Mouse (Mus musculus): ENCODE data around the gene Zfp455. TPM values are rescaled to one million over a fixed set of nuclear protein-coding genes. Genes with fewer than 3 reads are reported as not detected.
"Not testable (repeated sequence)": the region's sequence is repeated elsewhere in the genome, so short reads cannot be mapped to it uniquely, and the experiment has no call there.

Zfp455 gene
- polyA plus RNA-seq (2015; fragmentation: Nextera tagmentation; extraction: Ambion mirVana): 0.43 and 0.53 TPM in 2 replicates

DNA sequence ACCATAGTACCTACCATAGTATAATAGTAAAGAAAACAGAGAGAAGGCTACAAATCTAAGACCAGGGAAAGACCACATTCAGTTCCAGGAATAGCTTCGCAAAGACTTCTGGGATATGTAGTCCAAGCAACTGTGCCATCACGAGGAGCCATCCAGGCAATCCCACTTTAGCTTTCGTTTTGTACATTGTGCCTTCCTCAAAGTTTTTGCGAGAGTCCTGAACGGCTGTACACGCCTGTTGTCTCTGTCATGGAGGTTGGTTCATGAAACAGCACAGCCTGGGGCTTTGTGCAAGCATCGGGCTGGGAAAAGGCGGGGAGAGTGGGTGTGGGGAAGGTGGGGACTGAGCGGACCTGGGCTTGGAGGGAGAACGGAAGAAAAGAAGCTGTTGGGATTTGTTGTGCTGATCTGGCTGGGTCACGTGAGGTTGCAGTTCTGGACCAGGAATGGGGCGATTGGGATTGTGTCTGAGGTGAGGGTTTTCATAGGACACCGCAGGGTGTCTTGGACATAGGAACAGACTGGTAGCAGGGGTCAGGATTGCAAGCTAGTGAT, at the start of gene Zfp455:
Gene Zfp455, plus strand, starts transcription at position 167 of the 555 bp plus-strand sequence.
- peak within 1 kb of the TSS; percentile 76 for H3K27ac ChIP-seq (ENCODE audit: low read depth)
- H3K9ac ChIP-seq (replicated peaks): peak within 1 kb of the TSS; percentile 72
- H3K4me3 ChIP-seq (ENCODE audit: low read depth, low read length): peak within 1 kb of the TSS; percentile 74
- H3K27me3 ChIP-seq (ENCODE audit: insufficient read depth, low read length): no peaks in the 10 kb centered on the region
- peak within 1 kb of the TSS; percentile 74 for H3K4me2 ChIP-seq (ENCODE audit: low read depth, low read length)
- H3K9me3 ChIP-seq (ENCODE audit: low read length): no peaks in the 10 kb centered on the region
- ATAC-seq (peak; percentile 92), DNase-seq (peak; percentile 51)
- H3K4me1 ChIP-seq (ENCODE audit: insufficient read depth): peaks cover 3% of the 10 kb centered on the region
- WGBS (ENCODE audit: insufficient replicate concordance): 4% methylated on average over 13 of the region's 13 CpGs
- TF ChIP-seq EP300 (IDR thresholded peaks at IDR 0.05; ENCODE audit: low read depth): no peak
- TF ChIP-seq CTCF (IDR thresholded peaks at IDR 0.05; ENCODE audit: low read depth): no peak
- no peaks in the 10 kb centered on the region for H3K36me3 ChIP-seq (replicated peaks; ENCODE audit: insufficient read depth, low read length)

DNA sequence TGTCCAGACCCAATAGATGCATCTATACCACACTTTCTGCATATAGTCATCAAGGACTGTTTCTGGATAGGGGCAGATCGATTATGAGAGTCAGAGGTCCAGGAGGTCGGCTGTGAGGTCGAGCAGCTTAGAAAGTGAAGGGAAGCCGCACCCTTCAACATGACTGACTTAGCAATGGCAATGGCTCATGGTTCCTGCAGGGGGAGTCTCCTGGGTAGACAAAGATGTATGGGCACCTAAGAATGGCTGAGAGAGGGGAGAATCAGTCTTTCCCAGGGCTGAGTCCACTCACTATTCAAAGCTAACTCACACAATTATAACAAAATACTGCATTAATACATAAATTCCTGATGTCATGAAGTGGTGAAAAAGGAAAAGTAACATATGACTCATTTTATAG, 28.2 kb upstream of the Zfp455 start:
- not testable (repeated sequence) for H3K27ac ChIP-seq (ENCODE audit: low read depth); H3K4me2 ChIP-seq (ENCODE audit: low read depth, low read length); ATAC-seq; H3K27me3 ChIP-seq (ENCODE audit: insufficient read depth, low read length); H3K9me3 ChIP-seq (ENCODE audit: low read length); DNase-seq; H3K9ac ChIP-seq (replicated peaks); H3K4me1 ChIP-seq (ENCODE audit: insufficient read depth); H3K4me3 ChIP-seq (ENCODE audit: low read depth, low read length); H3K36me3 ChIP-seq (replicated peaks; ENCODE audit: insufficient read depth, low read length)
- WGBS (ENCODE audit: insufficient replicate concordance): 60% methylated on average over 4 of the region's 4 CpGs

DNA sequence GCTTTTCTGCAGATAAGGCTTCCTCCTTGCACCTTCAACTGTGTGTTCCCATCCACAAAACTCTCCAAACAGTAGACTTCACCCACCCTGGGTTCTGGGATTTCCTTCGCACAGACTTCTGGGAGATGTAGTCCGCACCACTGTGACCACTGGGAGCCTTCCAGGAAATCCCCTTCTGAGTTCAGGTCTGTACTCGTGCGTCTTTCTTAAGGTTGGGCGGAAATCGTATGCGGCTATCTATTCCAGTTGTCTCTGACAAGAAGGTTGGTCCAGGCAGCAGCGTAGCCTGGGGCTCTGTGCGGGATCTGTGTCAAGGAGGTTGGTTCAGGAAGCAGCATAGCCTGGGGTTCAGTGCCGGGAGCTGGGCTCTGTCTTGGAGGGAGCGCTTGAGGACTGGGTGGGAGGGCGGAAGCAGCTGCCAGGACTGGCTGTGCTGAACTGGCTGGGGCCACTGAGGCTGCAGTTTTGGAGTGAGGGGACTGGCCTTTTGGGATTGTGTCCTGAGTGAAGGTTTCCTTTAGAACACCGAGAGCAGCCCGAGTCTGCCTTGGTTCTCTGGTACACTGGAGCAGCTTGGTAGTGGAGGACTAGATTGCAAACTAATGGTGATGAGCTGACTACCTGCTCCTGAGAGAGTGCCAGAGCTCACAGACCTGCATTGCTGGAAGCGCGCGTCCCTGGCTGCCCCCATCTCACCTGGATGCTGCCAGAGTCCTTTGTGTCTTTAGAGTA, 21.1 kb upstream of the Zfp455 start, which contains the start of gene Rsl1:
Gene Rsl1, plus strand, starts transcription at position 192 of the 732 bp plus-strand sequence.
- not testable (repeated sequence) for H3K36me3 ChIP-seq (replicated peaks; ENCODE audit: insufficient read depth, low read length); H3K27me3 ChIP-seq (ENCODE audit: insufficient read depth, low read length); H3K4me1 ChIP-seq (ENCODE audit: insufficient read depth); H3K9me3 ChIP-seq (ENCODE audit: low read length)
- peak within 1 kb of the TSS; percentile 72 for H3K27ac ChIP-seq (ENCODE audit: low read depth)
- WGBS (ENCODE audit: insufficient replicate concordance): 0% methylated on average over 15 of the region's 17 CpGs
- H3K4me3 ChIP-seq (ENCODE audit: low read depth, low read length): peak within 1 kb of the TSS; percentile 63
- H3K4me2 ChIP-seq (ENCODE audit: low read depth, low read length): peak within 1 kb of the TSS; percentile 75
- ATAC-seq (peak; percentile 96), DNase-seq (peak; percentile 55)
- peak within 1 kb of the TSS; percentile 70 for H3K9ac ChIP-seq (replicated peaks)

DNA sequence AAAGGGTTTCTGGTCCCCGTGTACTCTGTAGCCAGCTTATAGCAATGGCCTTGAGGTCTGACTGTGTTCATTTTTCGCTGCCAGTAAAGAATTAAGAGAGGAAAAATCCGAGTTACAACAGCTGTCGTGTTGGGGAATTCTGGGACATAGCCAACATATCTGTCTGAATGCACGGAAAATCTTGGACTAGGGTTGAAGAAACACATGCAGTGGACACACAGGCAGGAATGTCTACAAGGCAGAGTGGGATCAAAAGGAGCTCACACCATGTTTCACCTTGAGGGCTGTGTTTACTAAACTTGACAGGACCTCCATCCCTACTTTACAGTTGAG, 20.6 kb upstream of the Zfp455 start:
- no peak for ATAC-seq
- Histone ChIP-seq H3K9ac (replicated peaks) (peak overlapping the region; percentile 70; the same call in 1 of the 2 replicates), H3K36me3 (replicated peaks; ENCODE audit: insufficient read depth, low read length) (no peaks in the 10 kb centered on the region), H3K4me2 (ENCODE audit: low read depth, low read length) (peak overlapping the region; percentile 75), H3K9me3 (ENCODE audit: low read length) (no peaks in the 10 kb centered on the region), H3K4me1 (ENCODE audit: insufficient read depth) (no peaks in the 10 kb centered on the region), H3K4me3 (ENCODE audit: low read depth, low read length) (peak overlapping the region; percentile 63), H3K27me3 (ENCODE audit: insufficient read depth, low read length) (no peaks in the 10 kb centered on the region), H3K27ac (ENCODE audit: low read depth) (no peak overlapping the region)
- TF ChIP-seq EP300 (IDR thresholded peaks at IDR 0.05; ENCODE audit: low read depth) (no peak), CTCF (IDR thresholded peaks at IDR 0.05; ENCODE audit: low read depth) (no peak)
- DNase-seq: no peak
- 19% methylated on average over 5 of the region's 5 CpGs for WGBS (ENCODE audit: insufficient replicate concordance)

DNA sequence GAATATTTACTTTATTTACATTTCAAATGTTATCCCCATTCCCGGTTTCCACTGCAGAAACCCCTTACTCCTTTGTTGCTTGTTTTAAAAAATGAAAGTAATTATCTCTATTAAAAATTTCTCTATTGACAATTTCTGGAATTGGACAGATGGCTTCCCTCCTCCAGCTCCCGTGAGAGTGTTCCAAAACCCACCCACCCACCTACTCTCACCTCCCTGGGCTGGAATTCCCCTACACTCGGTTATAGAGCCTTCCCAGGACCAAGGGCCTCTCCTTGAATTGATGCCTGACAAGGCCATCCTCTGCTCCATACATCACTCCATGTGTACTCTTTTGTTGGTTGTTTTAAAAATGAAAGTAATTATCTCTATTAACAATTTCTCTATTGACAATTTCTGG, 7.3 kb downstream of the Zfp455 start:
- Histone ChIP-seq H3K36me3 (replicated peaks; ENCODE audit: insufficient read depth, low read length) (0 out of 2 replicates have a peak, but pooled peaks cover 3% of the 10 kb centered on the region), H3K4me1 (ENCODE audit: insufficient read depth) (no peaks in the 10 kb centered on the region), H3K4me3 (ENCODE audit: low read depth, low read length) (no peak overlapping the region), H3K4me2 (ENCODE audit: low read depth, low read length) (no peak overlapping the region), H3K9me3 (ENCODE audit: low read length) (no peaks in the 10 kb centered on the region), H3K27ac (ENCODE audit: low read depth) (no peak overlapping the region), H3K9ac (replicated peaks) (no peak overlapping the region), H3K27me3 (ENCODE audit: insufficient read depth, low read length) (no peaks in the 10 kb centered on the region)
- ATAC-seq (no peak), DNase-seq (no peak)
- no peak for TF ChIP-seq CTCF (IDR thresholded peaks at IDR 0.05; ENCODE audit: low read depth)
- TF ChIP-seq EP300 (IDR thresholded peaks at IDR 0.05; ENCODE audit: low read depth): no peak
- 76% methylated on average over 3 of the region's 3 CpGs for WGBS (ENCODE audit: insufficient replicate concordance)

DNA sequence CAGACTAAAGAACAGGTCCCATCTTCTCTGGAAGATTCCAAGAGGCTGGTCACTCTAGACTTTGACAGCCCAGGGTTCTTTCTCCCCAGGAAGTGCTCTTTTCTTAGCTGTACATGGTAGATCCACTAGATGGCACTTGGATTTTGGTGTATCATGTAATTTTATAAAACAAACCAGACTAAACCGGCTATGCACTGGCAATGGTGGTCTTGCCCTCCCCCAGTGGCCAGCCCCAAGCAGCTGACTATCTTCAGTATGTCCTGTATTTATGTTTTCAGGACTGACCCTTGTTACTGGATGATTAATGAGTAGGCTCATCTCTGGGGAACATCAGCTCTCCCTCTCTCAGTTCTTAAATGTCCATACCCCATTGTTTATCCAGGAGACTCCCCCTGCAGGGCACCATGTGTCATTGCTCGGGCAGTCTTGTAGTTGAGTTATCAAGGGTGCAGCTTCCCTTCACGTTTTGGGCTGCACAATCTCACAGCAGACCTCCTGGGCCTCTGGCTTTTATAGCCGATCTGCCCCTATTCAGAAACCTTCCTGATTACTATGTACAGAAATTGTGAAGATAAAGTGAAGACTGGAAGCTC, 19.8 kb downstream of the Zfp455 start:
- no peak for DNase-seq
- Histone ChIP-seq H3K9me3 (ENCODE audit: low read length) (0 out of 2 replicates have a peak, but pooled peaks cover 2% of the 10 kb centered on the region), H3K4me2 (ENCODE audit: low read depth, low read length) (no peak overlapping the region), H3K4me3 (ENCODE audit: low read depth, low read length) (no peak overlapping the region), H3K4me1 (ENCODE audit: insufficient read depth) (no peaks in the 10 kb centered on the region), H3K27me3 (ENCODE audit: insufficient read depth, low read length) (no peaks in the 10 kb centered on the region), H3K9ac (replicated peaks) (no peak overlapping the region), H3K27ac (ENCODE audit: low read depth) (no peak overlapping the region), H3K36me3 (replicated peaks; ENCODE audit: insufficient read depth, low read length) (no peaks in the 10 kb centered on the region)
- no peak for ATAC-seq
- TF ChIP-seq EP300 (IDR thresholded peaks at IDR 0.05; ENCODE audit: low read depth): no peak
- TF ChIP-seq CTCF (IDR thresholded peaks at IDR 0.05; ENCODE audit: low read depth): no peak
- WGBS (ENCODE audit: insufficient replicate concordance): 42% methylated on average over 4 of the region's 4 CpGs

Other genes starting within 250 kb of the Zfp455 start
- 0.41 and 0.59 TPM in 2 replicates for gene Zfp712, start 133.3 kb upstream of the Zfp455 start, polyA plus RNA-seq (2015; fragmentation: Nextera tagmentation; extraction: Ambion mirVana)
- gene Zfp708, start 96.5 kb upstream of the Zfp455 start, polyA plus RNA-seq (2015; fragmentation: Nextera tagmentation; extraction: Ambion mirVana): 0.66 and 0.78 TPM in 2 replicates
- 1.4 and 2.2 TPM in 2 replicates for gene Gm28557, start 85.9 kb upstream of the Zfp455 start, polyA plus RNA-seq (2015; fragmentation: Nextera tagmentation; extraction: Ambion mirVana)
- 0.13 and 0.18 TPM in 2 replicates for gene Rslcan18, start 78.2 kb upstream of the Zfp455 start, polyA plus RNA-seq (2015; fragmentation: Nextera tagmentation; extraction: Ambion mirVana)
- gene Zfp759, start 72.8 kb upstream of the Zfp455 start, polyA plus RNA-seq (2015; fragmentation: Nextera tagmentation; extraction: Ambion mirVana): 0.40 and 0.56 TPM in 2 replicates
- gene Rsl1, start 21.3 kb upstream of the Zfp455 start, polyA plus RNA-seq (2015; fragmentation: Nextera tagmentation; extraction: Ambion mirVana): 2.0 and 2.1 TPM in 2 replicates
- gene Zfp458, start 84.0 kb downstream of the Zfp455 start, polyA plus RNA-seq (2015; fragmentation: Nextera tagmentation; extraction: Ambion mirVana): 0.30 and 0.40 TPM in 2 replicates
- 0.19 and 0.39 TPM in 2 replicates for gene Zfp457, start 112.0 kb downstream of the Zfp455 start, polyA plus RNA-seq (2015; fragmentation: Nextera tagmentation; extraction: Ambion mirVana)
- 0.63 and 0.65 TPM in 2 replicates for gene Zfp595, start 138.1 kb downstream of the Zfp455 start, polyA plus RNA-seq (2015; fragmentation: Nextera tagmentation; extraction: Ambion mirVana)
- 0.25 TPM in 1 of 2 replicates, not detected in the other for gene Gm28044, start 166.0 kb downstream of the Zfp455 start, polyA plus RNA-seq (2015; fragmentation: Nextera tagmentation; extraction: Ambion mirVana)
- 0.45 and 0.52 TPM in 2 replicates for gene Zfp953, start 166.1 kb downstream of the Zfp455 start, polyA plus RNA-seq (2015; fragmentation: Nextera tagmentation; extraction: Ambion mirVana)
- gene Gm28041, start 181.2 kb downstream of the Zfp455 start, polyA plus RNA-seq (2015; fragmentation: Nextera tagmentation; extraction: Ambion mirVana): 0.42 TPM in 1 of 2 replicates, not detected in the other
- 0.41 and 0.58 TPM in 2 replicates for gene Zfp456, start 181.3 kb downstream of the Zfp455 start, polyA plus RNA-seq (2015; fragmentation: Nextera tagmentation; extraction: Ambion mirVana)
- gene Zfp429, start 205.3 kb downstream of the Zfp455 start, polyA plus RNA-seq (2015; fragmentation: Nextera tagmentation; extraction: Ambion mirVana): 1.4 and 2.1 TPM in 2 replicates
- gene Zfp459, start 226.9 kb downstream of the Zfp455 start, polyA plus RNA-seq (2015; fragmentation: Nextera tagmentation; extraction: Ambion mirVana): not detected in 2 replicates

Data from liver, postnatal 0 days (tissue).